Mouse (Mus musculus) ES-Bruce4 (cell line): ENCODE data around the gene Adm2.

Experiments
- CTCF ChIP-seq: IDR thresholded peaks from one replicate; pipeline ENCODE4 v1.8.1; 2011; ENCODE audit warnings: low read depth, low read length
- POLR2A ChIP-seq: IDR thresholded peaks from one replicate; pipeline ENCODE4 v1.8.1; 2011; ENCODE audit warnings: low read length; ENCODE audit not compliant: insufficient read depth

DNA sequence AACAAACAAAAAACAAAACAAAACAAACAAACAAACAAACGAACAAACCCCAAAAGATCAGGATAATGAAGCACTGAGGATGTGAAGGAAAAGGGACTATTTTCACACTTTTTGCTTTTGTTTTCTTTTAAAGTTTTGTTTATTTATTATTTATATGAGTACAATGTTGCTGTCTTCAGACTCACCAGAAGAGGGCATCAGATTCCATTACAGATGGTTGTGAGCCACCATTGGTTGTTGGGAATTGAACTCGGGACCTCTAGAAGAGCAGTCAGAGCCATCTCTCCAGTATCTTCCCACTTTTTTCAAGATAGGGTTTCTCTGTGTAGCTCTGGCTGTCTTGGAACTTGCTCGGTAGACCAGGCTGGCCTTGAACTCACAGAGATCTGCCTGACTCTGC lies 20.8 kb downstream of the Adm2 start:
- TF ChIP-seq CTCF (peak; percentile 7), POLR2A (no peak)
